Mouse (Mus musculus): ENCODE results near the gene Klc4.

Gene Klc4

DNA sequence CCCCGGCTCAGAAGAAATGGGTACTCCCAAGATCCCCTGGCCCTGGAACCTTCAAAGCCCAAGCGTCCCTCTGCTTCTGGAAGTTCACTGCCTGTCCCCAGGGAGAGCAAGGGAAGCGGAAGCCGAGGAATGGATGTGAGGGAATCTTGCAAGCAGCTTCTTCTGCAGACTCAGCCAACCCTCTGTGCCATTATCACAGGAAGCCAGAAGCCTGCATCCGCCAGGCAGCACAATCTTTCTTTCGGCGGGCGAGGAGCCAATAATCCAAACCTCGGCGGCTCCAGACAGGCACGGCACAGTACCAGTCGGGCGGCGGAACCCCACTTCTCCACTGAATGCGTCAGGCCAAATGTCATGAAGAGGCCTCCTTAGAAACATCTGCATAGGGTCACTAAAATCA, 24.5 kb downstream of the Klc4 start:
- DNase-seq (ENCODE audit: low read depth in 1 of 2, low spot score in 2 of 2), result no peak

GRCm38 (mm10) chr17:46619683-46620357, 26.0 kb downstream of the Klc4 start:
- DNase-seq (ENCODE audit: low read depth in 1 of 2, low spot score in 2 of 2), result no peak

DNA sequence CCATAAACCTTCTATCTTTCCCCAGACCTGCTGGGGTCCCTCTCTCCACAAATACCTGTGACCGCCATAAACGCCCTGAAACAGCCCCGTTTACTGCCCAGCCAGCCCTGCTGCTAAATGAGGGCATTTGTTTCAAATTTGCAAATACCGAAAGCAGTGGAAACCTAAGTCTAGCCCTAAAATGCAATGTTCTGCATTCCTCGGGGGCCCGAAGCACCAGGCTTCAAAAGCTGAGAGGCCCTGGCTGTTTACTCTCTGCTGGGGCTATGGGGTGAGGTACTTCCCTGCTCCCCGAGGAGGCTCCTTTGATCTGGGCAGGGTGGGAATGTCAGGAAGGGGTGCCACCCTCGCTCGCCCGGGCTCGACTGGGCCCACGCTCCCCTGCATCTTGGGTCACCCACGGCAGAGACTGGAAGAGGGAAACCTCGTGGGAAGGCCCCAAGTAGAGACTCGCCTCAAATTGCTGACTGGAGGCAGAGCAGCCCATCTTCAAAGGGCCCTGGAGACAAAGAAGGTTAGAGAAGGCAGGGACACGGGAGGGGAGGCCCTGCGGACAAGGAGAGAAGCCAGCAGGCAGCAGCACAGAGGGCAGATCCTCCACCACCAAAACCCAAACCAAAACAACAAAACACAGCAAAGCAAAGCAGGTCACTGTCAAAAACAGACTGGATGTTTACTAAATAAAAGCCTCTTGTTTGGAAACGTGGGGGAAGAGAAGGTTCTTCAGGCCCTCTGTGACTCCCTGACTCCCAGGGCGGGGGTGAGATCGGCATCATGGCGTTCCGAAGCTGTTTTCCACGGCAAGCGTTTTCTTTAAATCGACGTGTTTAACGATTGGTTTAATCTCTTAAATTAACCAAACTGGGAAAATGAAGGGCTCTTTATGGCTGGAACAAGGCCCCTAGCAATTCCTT, 26.8 kb downstream of the Klc4 start:
- DNase-seq (ENCODE audit: low read depth in 1 of 2, low spot score in 2 of 2), result no peak

DNA sequence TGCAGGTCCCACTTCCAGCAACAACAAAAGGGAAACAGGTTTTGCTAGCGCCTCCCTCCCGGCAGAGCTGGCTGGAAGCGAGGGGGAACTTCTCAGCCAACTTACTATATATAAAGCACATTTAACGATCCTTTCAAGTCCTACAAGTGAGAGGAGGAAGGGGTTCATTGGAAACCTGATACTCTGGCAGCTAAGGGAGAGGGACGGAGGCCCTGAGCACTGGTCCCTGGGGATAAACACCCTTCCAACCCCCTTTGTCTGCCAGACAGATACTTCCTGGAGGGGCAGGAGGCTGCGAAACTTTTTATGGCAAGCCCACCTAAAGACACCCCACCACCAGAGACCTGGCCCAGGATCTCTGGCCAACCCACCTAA, 27.4 kb downstream of the Klc4 start:
- no peak for DNase-seq (ENCODE audit: low read depth in 1 of 2, low spot score in 2 of 2)

DNA sequence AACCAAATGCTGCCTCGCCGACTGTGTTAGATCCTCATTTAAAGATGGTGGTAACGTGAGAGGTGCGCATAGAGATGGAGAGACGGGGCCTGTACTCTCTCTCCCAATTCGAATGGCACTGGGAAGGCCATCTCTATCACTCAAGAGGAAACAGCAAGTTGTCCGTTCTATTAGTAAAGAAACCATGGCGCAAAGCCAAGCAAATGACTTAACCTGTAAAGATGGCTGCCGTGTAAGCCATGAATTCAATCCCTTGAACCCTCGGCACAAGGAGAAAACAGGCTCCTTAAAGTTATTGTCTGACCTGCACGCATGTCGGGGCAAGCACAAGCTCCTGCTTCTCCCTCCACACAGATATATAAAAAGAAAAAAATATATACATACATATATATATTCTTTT, 28.0 kb downstream of the Klc4 start:
- DNase-seq (ENCODE audit: low read depth in 1 of 2, low spot score in 2 of 2), result no peak

DNA sequence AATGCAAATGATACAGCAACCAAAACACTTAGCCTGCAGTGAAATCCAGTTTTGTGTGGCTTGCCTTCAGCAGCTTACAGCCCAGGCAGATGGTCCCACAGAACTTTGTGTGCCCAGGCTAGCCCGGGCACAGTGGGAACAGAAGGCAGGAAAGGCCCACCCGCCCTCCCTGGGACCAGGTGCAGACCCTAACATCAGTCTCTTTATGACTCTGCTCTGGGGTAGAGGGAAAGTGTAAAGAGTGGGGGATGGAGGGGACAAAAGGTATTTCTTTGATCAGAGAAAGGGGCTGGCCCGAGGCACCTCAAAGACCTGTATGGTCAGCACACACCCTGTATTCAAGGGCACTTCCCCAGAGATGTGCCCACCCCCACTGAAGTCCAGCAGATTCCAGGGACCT, 32.6 kb downstream of the Klc4 start:
- DNase-seq (ENCODE audit: low read depth in 1 of 2, low spot score in 2 of 2), result no peak

- DNase-seq (ENCODE audit: low read depth in 1 of 2, low spot score in 2 of 2), result no peak
Observed at GRCm38 (mm10) chr17:46612820-46613219, 33.0 kb downstream of the Klc4 start.

DNA sequence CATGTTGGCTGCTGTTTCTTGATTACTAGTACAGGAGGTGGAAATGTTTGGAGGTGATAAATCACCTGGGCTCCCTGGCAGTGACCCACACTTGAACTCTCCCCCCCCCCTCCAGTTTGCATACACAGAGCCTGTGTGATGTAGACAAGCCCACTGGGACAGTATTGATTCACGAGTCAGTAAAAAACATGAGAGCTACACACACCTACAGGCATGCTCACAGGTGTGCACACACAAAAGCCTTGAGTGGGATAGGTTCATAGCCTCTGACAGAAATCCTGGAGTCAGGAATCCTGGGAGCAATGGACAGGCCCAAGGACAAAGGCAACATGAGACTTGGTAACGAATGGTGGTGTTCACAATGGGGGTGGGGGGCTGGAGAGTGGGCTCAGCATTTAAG, 33.6 kb downstream of the Klc4 start:
- no peak for DNase-seq (ENCODE audit: low read depth in 1 of 2, low spot score in 2 of 2)

- DNase-seq (ENCODE audit: low read depth in 1 of 2, low spot score in 2 of 2), result no peak
Observed at GRCm38 (mm10) chr17:46611316-46611715, 34.5 kb downstream of the Klc4 start.

DNA sequence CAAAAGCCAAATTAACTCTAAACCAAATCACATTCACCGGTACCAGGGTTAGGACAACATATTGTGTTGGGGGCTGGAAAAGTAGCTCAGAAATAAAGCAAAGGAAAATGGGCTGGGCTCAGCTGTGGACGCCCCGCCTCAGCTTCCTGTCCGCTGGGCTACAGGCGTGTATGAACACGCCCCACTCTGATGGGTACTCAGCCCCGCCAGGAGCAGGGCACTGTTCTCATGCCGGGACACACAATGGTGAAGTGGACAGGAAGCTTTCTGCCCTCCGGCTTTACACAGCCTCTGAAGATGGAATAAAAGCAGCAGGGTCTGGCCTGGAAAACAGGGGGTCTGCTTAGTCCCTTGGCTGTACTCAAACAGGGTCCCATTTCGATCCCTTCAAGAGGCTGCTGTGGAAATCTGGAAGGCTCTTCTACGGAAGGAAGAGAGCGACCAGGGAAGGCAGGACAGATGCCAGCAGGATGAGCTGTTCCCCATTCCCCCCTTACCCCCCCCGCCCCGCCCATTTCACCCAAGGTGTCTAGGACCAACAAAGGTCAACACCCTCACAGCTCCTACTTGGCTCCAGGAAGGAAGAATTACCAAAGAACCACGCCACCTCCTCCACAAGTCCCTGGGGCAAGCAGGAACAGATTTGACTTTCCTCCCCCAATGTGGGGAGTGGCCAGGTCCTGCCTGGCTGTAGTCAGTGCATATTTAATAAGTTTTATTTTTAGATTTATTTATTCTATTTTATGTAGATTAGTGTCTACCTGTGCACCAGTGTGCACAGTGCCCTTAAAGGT, 35.9 kb downstream of the Klc4 start:
- DNase-seq (ENCODE audit: low read depth in 1 of 2, low spot score in 2 of 2), result no peak

- no peak for DNase-seq (ENCODE audit: low read depth in 1 of 2, low spot score in 2 of 2)
Observed at GRCm38 (mm10) chr17:46605987-46606386, 39.8 kb downstream of the Klc4 start.

DNA sequence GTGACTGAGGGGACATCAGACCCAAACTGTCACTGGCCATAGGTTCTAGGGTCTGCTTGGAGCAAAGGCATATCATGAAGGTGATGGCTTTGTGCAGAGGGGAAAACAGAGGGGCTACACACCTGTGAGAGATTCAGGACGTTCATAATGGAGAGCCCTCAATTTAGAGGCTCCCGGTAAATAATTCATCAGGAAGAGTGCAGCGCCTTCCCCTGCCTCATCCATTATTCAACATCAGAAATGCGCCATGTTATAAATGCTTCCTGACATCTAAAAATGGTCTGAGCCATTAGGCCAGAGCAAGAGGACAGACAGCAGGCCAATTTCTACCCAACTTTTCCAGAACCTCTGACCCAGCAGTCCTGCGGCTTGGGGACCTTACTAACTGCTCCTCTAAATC, 40.7 kb downstream of the Klc4 start:
- DNase-seq (ENCODE audit: low read depth in 1 of 2, low spot score in 2 of 2), result no peak

DNA sequence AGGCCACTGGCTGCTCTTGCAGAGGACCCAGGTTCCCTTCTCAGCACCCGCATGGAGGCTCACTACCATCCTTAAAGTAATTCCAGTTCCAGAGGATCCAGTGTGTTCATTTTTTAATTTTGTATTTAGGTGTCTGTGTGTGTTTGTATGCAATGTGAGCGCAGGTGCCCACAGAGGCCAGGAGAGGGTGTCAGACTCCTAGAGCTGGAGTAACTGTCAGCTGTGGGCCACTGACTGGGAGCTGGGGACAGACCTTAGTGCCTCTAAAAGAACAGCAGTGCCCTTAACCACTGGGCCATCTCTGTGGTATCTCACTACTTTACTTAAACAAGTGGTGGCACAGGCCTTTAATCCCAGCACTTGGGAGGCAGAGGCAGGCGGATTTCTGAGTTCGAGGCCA, 42.6 kb downstream of the Klc4 start:
- no peak for DNase-seq (ENCODE audit: low read depth in 1 of 2, low spot score in 2 of 2)

GRCm38 (mm10) chr17:46602212-46602611, 43.6 kb downstream of the Klc4 start:
- no peak for DNase-seq (ENCODE audit: low read depth in 1 of 2, low spot score in 2 of 2)

DNA sequence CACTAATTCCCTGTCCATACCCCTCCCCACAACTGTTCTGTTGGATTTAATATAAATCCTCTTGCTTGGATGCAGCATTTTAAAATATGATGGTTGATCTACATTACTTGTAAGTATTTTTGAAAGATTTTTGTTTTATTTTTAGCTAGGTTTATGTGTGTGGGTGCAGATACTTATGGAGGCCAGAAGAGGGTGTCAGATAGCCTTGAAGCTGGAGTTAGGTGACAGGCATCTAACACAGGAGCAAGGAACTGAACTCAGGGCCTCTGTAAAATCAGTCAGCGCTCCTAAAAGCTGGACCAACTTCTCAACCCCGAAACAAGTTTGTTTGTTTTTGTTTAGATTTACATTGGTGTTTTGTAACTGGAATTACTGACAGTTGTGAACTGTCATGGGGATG, 45.3 kb downstream of the Klc4 start:
- DNase-seq (ENCODE audit: low read depth in 1 of 2, low spot score in 2 of 2), result no peak

GRCm38 (mm10) chr17:46598963-46599362, 46.9 kb downstream of the Klc4 start:
- DNase-seq (ENCODE audit: low read depth in 1 of 2, low spot score in 2 of 2), result no peak

DNA sequence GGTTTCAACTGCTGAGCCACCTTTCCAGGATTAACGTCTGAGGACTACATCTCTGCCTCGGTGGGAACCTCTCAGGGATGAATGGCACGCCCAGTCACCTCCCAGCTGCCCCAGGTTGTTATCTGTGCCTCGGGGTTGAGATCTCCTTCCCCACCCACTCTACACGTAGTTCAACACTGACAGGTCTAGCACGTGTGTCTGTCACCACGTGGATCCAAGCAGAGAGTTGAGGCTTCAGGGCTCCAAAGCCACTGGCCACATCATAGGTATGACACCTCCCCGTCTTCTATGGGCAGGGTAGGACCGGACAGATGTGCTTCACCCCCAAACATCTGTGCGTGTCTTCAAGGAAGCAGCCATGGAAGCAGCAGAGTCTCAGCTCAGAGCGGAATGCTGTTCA, 47.9 kb downstream of the Klc4 start:
- DNase-seq (ENCODE audit: low read depth in 1 of 2, low spot score in 2 of 2), result no peak

DNA sequence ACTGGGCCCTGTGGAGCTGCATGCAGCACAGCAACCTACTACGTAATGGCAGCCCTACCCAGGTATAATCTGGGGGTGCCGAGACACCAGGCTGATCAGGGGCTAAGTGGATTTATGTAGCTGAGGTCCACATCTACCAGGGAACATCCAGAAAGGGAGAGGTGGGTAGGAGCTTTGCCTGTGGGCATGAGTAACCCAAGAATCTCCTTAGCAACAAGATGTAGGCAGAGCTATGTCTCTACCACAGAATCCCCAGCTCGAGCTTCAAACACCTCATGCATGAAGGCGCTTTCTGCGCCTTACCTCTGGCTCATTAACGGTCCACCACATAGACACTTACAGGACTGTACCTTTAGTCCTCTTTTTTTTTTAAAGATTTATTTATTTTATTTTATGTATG, 50.5 kb downstream of the Klc4 start:
- no peak for DNase-seq (ENCODE audit: low read depth in 1 of 2, low spot score in 2 of 2)

DNA sequence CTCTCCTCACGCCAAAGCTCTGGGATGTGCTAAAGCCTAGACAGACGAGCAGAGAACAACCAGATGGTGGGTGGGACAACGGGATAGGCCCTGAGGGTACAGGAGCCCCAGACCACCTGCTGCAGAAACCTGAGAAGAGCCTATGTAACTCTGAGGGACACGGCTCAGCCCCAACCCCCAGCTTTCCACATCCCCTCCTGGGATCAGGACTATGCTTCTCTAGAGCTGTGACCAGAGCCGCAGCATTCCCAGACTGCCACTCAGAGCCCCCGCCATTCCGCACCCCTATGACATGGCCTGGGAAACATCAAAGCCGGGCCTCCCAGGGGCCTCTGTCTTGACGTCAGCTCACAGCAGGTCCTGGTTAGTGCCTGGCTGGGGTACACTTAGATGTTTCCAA, 51.2 kb downstream of the Klc4 start:
- DNase-seq (ENCODE audit: low read depth in 1 of 2, low spot score in 2 of 2), result no peak

GRCm38 (mm10) chr17:46593124-46593523, 52.7 kb downstream of the Klc4 start:
- DNase-seq (ENCODE audit: low read depth in 1 of 2, low spot score in 2 of 2), result no peak

DNA sequence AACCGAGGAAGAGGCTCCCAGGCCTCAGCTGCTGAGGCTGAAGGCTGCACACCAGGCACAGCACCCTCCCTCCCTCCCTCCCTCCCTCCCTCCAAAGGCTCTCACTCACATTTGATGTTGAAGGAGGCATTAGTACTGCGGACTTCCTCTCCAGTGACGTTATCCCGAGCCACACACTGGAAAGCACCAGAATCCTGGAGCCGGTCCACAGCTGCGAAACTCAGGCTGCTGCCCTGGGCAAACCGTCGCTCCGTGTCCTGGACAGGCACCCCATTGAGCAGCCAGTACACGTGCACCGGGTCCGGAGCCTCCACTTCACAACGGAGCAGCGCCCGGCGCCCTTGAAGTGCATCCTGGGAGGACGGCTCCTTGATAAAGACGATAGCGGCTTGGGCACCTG, 54.4 kb downstream of the Klc4 start:
- DNase-seq (ENCODE audit: low read depth in 1 of 2, low spot score in 2 of 2), result no peak

- DNase-seq (ENCODE audit: low read depth in 1 of 2, low spot score in 2 of 2), result no peak
Observed at GRCm38 (mm10) chr17:46590439-46590838, 55.4 kb downstream of the Klc4 start.

Measured in monocyte, adult 2 months (primary cell).